Mouse (Mus musculus) fat pad, adult 2 months (tissue): ENCODE measurements at regions not wholly inside any gene's neighbourhood (a gene's known extent, or its start where the extent isn't known, plus 50 kb on each side); places are given as distances from the start of the nearest gene placed in this dataset.

Experiments
- DNase-seq: peaks from one replicate; pipeline ENCODE4 v3.0.0-alpha.2; 2011; ENCODE audit warnings: low read depth, low spot score; ENCODE audit errors: extremely low read depth

GRCm38 (mm10) chr6:93497824-93498223 is 554.5 kb upstream of the Adamts9 start:
- no peak for DNase-seq

DNA sequence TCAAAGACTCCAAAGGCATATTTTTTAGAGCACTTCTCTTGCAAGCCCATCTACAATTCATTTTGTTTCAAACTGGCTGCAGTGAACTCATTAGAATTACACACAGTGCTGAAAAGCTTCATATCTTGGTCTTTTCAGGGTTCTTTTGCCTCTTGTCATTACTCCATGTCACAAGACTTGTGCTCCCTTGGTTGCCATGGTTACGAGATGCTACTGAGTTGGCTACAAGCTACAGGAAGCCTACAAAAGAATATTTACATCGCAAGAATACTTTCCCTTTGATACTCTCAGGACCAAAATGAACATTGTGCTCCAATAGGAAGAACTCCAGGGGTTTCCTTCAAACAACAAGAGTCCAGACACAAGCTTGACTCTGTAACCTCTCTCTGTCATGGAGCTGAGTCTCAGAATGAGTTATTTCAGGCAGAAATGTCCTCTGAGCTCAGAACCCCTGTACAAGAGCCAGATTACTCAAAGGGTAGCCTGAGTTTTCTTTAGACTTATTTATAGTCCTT is 545.2 kb upstream of the Adamts9 start:
- DNase-seq: no peak

- DNase-seq: no peak
These were observed 535.2 kb upstream of the Adamts9 start for GRCm38 (mm10) chr6:93478521-93478920.

DNA sequence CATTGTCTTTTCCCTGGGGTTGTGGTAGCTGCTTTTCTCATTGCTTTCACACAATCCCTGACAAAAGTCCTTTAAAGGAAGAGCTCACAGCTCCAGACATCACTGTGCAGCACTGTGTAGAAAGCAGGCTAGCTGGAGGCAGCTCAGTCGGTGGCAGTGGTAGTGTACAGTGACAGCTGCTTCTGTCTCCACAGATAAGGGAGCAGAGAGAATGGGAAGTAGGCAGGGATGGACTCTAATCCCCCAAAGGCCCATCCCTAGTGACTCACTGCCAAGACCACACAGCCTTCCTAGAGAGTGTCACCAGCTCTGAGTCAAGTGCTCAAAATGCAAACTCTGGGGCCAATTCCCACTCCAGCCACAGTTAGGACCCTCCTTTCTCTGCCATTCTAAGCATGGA is 531.7 kb upstream of the Adamts9 start:
- DNase-seq: no peak

- no peak for DNase-seq
These were observed 524.6 kb upstream of the Adamts9 start for GRCm38 (mm10) chr6:93467867-93468266.

- DNase-seq: no peak
These were observed 519.6 kb upstream of the Adamts9 start for GRCm38 (mm10) chr6:93462861-93463260.

DNA sequence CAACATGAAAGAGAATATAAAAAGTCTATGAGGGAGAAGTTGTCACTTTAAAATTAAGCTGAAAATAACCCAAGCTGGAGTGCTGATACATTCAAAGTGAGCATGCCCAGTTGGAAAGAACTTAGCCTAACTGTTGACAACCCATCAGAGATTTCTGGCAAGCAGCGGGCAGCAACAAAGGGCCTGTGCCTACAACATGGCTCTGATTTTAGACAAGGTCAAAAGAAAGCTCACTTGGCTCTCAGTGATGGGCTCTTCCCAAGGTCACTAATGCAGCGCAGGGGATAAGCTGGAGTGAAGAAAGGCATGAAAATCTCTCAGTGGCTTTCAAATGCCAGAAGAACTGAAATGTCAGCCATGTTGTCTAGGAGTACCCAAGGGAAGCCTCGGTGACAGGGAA is 518.1 kb upstream of the Adamts9 start:
- no peak for DNase-seq

GRCm38 (mm10) chr6:93457613-93458012 is 514.3 kb upstream of the Adamts9 start:
- DNase-seq: no peak

- DNase-seq: no peak
These were observed 513.2 kb upstream of the Adamts9 start for GRCm38 (mm10) chr6:93456383-93457033.

GRCm38 (mm10) chr6:93445568-93445967 is 502.3 kb upstream of the Adamts9 start:
- no peak for DNase-seq

- DNase-seq: no peak
These were observed 501.8 kb upstream of the Adamts9 start for GRCm38 (mm10) chr6:93445124-93445523.

- DNase-seq: no peak
These were observed 500.7 kb upstream of the Adamts9 start for GRCm38 (mm10) chr6:93443766-93444557.

- DNase-seq: no peak
These were observed 490.2 kb upstream of the Adamts9 start for GRCm38 (mm10) chr6:93433446-93433845.

GRCm38 (mm10) chr6:93426141-93426540 is 482.8 kb upstream of the Adamts9 start:
- DNase-seq: no peak

GRCm38 (mm10) chr6:93422906-93423305 is 479.6 kb upstream of the Adamts9 start:
- no peak for DNase-seq

DNA sequence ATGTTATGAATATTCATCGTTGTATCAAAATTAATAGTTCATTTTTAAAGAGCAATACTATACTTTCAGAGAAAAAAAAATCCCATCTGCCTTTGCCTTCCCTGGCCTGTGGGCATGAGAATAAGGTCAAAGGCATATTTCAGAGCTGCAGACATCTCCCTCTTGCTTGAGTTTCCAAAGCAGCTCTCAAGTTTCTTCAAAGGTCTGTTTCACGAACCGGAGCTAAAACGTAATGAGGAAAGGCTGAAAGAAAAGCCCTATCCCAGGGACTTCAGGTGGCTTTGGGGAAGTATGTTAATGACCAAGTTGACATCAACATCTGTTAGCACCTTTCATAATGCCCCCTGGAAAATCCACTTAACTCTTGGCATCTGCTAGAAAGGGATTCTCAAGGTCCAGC is 479.0 kb upstream of the Adamts9 start:
- no peak for DNase-seq

GRCm38 (mm10) chr6:93417625-93418024 is 474.3 kb upstream of the Adamts9 start:
- no peak for DNase-seq

- no peak for DNase-seq
These were observed 472.7 kb upstream of the Adamts9 start for GRCm38 (mm10) chr6:93416006-93416405.

DNA sequence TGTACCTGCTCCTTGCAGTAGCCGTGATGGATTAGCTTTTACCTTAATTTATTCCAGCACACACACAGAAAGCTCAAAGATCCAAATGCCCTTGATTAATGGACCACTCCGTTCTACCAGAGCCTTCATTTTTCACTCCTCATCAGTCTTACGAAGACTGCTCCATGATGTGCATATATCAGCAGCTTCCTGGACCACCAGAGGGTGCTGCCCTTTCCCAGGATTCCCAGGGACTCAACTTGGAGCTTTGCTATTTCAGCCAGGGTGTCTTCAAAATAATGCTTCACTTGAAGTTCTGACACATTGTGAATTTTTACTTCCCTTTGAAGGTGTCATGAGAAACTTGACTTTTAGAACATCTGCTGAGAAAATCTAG is 467.8 kb upstream of the Adamts9 start:
- no peak for DNase-seq

DNA sequence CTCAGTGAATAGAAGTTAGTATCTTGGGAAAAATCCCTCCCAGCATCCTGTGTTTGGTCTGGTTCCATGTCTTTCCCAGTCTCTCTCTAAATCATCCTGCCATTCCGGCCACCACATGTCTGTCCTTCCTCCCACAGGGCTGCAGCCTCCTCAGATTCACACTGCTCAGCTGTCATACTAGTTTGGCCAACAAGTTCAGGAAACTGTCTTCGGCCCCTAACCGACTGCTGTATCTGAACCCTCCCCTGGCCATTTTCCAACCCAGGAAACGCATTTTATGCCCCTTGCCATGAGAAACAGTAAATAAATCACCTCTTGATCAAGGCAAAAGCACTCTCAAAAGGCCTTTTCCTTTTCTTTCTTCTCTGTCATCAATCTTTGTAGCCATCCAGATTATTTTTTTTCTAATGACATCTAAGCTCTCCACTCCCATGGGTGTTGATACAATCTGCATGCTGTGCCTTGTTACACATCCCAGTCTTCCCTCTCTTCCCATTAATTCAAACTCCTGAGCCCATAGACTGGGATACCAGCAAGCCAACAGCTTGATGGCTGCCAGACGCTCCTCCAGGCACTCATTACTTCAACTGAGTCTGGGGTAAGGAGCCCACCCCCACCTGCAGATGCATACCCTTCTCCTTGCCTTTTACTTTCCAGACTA is 467.3 kb upstream of the Adamts9 start:
- no peak for DNase-seq

DNA sequence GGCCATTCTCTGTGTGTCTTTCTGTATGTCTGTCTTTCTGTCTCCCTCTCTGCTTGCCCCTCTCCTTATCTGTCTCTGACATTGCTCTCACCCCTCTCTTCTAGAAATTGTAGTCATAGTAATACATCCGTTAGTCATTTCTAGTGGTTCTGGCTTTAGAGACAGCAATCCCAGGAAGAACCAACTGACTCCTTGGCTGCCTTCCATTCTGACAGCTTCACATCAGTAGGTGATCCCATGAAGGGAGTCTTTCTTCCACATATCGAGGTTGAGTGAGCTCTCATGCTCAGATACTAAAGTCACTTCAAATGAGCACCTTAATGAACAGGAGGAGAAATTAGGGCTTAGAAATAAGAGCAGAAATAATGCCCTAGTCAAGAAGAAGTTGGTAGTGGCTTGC is 455.3 kb upstream of the Adamts9 start:
- DNase-seq: no peak

DNA sequence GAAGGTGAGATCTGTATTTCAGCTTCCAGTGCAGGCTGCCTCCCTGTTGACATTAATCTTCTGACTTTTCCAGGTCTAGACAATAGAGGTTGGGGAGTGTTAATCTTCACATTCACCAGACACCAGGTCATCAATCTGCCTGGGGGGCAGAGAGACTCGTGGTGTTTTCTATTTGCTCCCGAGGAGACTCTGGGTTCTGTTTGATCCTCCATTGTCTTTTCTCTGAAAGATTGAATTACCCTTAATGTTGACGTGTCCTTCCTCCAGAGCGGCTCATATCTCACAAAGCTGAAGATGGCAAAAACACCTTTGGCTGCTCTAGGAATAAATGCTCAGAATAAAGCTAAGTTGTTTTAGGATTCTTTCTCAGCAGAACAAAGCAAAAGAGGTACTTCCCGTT is 453.8 kb upstream of the Adamts9 start:
- no peak for DNase-seq
